Mouse (Mus musculus) heart, postnatal 0 days (tissue): ENCODE measurements around the gene Pcf11. TPM values are rescaled to one million over a fixed set of nuclear protein-coding genes. Genes with fewer than 3 reads are reported as not detected.

ENCODE experiments used
- ATAC-seq: fragments of 200-750 bp; cut with Nextera tagmentation; 2 replicates; pipeline ENCODE4 v1.8.0; 2017; ENCODE audit warnings: low read depth, moderate number of reproducible peaks, moderate library complexity; ENCODE audit not compliant: insufficient read depth
- DNase-seq: peaks from one replicate; pipeline ENCODE4 v3.0.0-alpha.2; 2016; ENCODE audit warnings: low spot score
- H3K27ac ChIP-seq: fragments of 300-500 bp; sonication (generic); 2 replicates; pipeline ENCODE4 v1.5.1; 2014; ENCODE audit warnings: low read depth, mild to moderate bottlenecking
- H3K27me3 ChIP-seq: fragments of 300-500 bp; sonication (generic); 2 replicates; pipeline ENCODE4 v1.6.1; 2014; ENCODE audit warnings: low read length, mixed read lengths; ENCODE audit not compliant: control insufficient read depth, insufficient read depth
- H3K36me3 ChIP-seq: fragments of 300-500 bp; sonication (generic); replicated peaks from 2 replicates; pipeline ENCODE4 v1.6.1; 2014; ENCODE audit warnings: low read length, mixed read lengths; ENCODE audit not compliant: control insufficient read depth, insufficient read depth
- H3K4me1 ChIP-seq: fragments of 300-500 bp; sonication (generic); 2 replicates; pipeline ENCODE4 v1.6.1; 2014; ENCODE audit warnings: antibody characterized with exemption; ENCODE audit not compliant: control insufficient read depth, insufficient read depth
- H3K4me2 ChIP-seq: fragments of 300-500 bp; sonication (generic); 2 replicates; pipeline ENCODE4 v1.6.1; 2014; ENCODE audit warnings: low read depth, mild to moderate bottlenecking, low read length, moderate library complexity
- H3K4me3 ChIP-seq: fragments of 300-500 bp; sonication (generic); 2 replicates; pipeline ENCODE4 v1.5.1; 2014; ENCODE audit warnings: low read depth, low read length
- H3K9ac ChIP-seq: fragments of 300-500 bp; sonication (generic); replicated peaks from 2 replicates; pipeline ENCODE4 v1.6.1; 2014; ENCODE audit warnings: low read depth, low read length, mixed read lengths
- H3K9me3 ChIP-seq: fragments of 300-500 bp; sonication (generic); replicated peaks from 2 replicates; pipeline ENCODE4 v1.6.1; 2016; ENCODE audit warnings: low read length; ENCODE audit not compliant: control insufficient read depth
- CTCF ChIP-seq: IDR thresholded peaks from 2 replicates; pipeline ENCODE4 v1.5.1; 2016; ENCODE audit warnings: antibody characterized with exemption, control low read depth, low read depth
- EP300 ChIP-seq: IDR thresholded peaks from 2 replicates; pipeline ENCODE4 v1.6.1; 2016; ENCODE audit warnings: antibody characterized with exemption, low read depth
- WGBS: fragments of 180-500 bp; shearing (Covaris S2); extraction: QIAGEN DNeasy Blood & Tissue Kit; methylation state at CpG from one replicate; pipeline ENCODE4 v1.1.7; 2014; 5-methylcytosine and 5-hydroxymethylcytosine counted together
- polyA plus RNA-seq: library from polyadenylated mRNA; unstranded; fragments of >200 nt; fragmentation: Nextera tagmentation; extraction: Ambion mirVana; gene quantifications from 2 replicates; pipeline ENCODE4 v1.2.1, GENCODE M21; 2015
- total RNA-seq: library from RNA; depleted of rRNA; stranded (reverse); fragments of >200 nt; gene quantifications from 2 replicates; pipeline ENCODE4 v1.2.3, GENCODE M21; 2014; ENCODE audit warnings: low replicate concordance

The Pcf11 gene
- total and polyA plus RNA-seq, 2 experiments from 2014 or later = 9.6 to 10.6 TPM

DNA sequence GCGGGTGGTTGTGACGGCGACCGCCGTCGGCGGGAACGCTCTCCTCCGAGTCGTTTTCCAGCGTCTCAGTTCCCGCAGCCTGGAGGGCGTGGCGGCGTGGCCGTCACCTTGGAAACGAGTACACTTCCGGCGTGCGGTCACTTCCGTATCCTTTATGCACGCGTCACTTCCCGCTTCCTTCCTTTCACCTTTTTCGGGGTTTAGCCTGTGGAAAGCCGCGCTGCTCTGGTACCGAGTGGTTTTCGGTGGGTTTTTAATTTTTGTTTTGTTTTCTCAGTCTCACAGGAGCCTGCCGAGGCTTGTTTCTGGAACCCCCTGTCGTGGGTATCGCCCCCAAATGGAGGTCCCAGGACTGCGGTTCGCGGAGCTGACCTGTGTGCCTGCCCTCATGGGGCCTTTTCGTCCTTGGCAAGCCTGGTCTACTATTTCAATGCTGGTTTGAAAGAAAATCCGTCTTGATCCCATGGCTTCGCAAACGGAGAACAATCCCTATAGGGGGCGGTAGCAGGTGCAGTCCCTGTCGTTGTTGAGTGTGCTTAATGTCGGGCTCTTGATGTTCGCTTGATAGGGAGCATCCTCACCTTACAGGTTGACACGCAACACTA is 32.6 kb downstream of the Pcf11 start, which contains the start of gene Ankrd42:
Gene Ankrd42, minus strand, starts transcription at position 122 of the 605 bp plus-strand sequence.
- no peak for TF ChIP-seq EP300
- peak; percentile 14; the same call in 1 of the 2 replicates for TF ChIP-seq CTCF
- ATAC-seq (peak; percentile 99), DNase-seq (peak; percentile 92)
- Histone ChIP-seq H3K27me3 (no peaks in the 10 kb centered on the region), H3K4me1 (peaks cover 16% of the 10 kb centered on the region), H3K4me2 (peak within 1 kb of the TSS; percentile 80), H3K9ac (peak within 1 kb of the TSS; percentile 71), H3K36me3 (peaks cover 14% of the 10 kb centered on the region; the same call in 1 of the 2 replicates), H3K4me3 (peak within 1 kb of the TSS; percentile 75), H3K9me3 (no peaks in the 10 kb centered on the region), H3K27ac (peak within 1 kb of the TSS; percentile 80)
- WGBS = under 1% methylated on average over 44 of the region's 44 CpGs

DNA sequence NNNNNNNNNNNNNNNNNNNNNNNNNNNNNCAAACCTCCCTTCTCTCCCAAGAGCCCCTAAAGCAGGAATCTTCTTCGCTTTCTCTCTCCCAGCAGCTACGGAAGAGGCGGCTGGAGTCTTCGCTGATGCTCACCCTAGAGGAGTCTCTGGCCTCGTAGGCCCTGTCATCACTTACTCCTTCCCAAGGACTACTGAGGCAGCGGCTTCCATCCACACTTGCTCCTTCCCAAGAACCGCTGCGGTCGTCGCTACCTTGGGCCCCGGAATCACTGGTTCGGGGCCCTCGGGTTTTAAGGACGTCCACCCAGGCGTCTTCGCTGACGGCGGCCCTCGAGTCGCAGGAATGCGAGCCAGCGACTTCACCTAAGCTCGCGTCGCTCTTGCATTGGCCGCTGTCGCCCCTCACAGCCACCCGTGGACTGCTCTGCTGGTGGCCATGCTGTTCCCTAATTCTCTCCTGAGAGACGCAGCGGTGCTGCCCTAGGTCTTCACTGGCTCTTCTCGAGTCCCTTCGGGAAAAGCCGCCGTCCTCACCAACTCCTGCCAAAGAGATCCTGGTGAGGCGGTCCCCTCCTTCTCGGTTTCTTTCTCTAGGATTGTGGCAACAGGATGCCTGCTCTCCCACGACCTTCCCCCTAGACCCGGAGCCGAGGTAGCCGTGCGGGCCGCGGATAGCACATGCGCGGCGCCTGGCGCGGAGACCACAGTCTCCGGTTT is 33.3 kb downstream of the Pcf11 start:
- Histone ChIP-seq H3K9ac (peak overlapping the region; percentile 36), H3K27me3 (no peaks in the 10 kb centered on the region), H3K27ac (no peak overlapping the region), H3K4me1 (peaks cover 16% of the 10 kb centered on the region), H3K9me3 (no peaks in the 10 kb centered on the region), H3K4me2 (peak overlapping the region; percentile 80), H3K4me3 (peak overlapping the region; percentile 75), H3K36me3 (peaks cover 14% of the 10 kb centered on the region; the same call in 1 of the 2 replicates)
- TF ChIP-seq EP300 (no peak), CTCF (no peak)
- no peak for DNase-seq
- peak; percentile 55 for ATAC-seq
- WGBS = 1% methylated on average over 49 of the region's 49 CpGs

DNA sequence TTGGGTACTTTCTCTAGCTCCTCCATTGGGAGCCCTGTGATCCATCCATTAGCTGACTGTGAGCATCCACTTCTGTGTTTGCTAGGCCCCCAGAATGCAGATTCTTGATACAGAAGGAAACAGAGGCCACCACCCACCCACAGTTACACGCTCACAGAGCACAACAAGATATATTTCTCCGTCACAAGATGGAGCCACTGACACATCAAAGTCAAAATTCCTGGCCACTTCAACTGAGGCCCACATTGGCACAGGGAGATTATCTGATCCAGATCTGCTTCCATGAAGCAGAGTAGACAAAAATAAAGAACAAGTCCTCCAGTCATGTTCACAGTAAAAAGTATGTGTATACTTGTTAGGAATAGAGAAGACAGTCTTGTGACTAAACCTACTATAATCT is 39.6 kb downstream of the Pcf11 start:
- Histone ChIP-seq H3K9me3 (no peaks in the 10 kb centered on the region), H3K27me3 (no peaks in the 10 kb centered on the region), H3K4me2 (no peak overlapping the region), H3K4me3 (no peak overlapping the region), H3K27ac (no peak overlapping the region), H3K36me3 (no peaks in the 10 kb centered on the region), H3K4me1 (no peaks in the 10 kb centered on the region), H3K9ac (no peak overlapping the region)
- DNase-seq (no peak), ATAC-seq (no peak)
- 24% methylated on average over 2 of the region's 2 CpGs for WGBS
- TF ChIP-seq EP300 (no peak), CTCF (peak; percentile 49)

DNA sequence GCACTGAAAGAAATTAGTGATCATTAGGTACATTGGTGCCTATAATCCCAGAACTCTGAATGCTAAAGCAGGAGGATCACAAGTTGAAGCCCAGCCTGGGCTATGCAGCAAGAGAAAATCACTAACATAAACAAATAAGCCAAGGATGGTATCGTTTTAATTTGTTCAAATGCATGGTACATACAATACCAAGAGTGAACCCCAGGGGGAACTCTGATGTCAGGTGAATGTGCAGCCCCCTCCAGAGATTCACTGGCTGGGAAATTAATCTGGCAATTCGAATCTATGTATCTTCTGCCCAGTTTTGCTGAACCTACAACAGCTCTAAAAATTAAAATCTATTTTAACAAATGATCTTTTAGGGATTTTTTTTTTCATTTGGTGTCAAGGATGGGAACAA is 45.2 kb downstream of the Pcf11 start:
- DNase-seq (no peak), ATAC-seq (no peak)
- H3K4me3 ChIP-seq = no peak overlapping the region
- WGBS = 41% methylated on average over 2 of the region's 2 CpGs
- no peaks in the 10 kb centered on the region for H3K9me3 ChIP-seq
- no peaks in the 10 kb centered on the region for H3K36me3 ChIP-seq
- no peak overlapping the region for H3K27ac ChIP-seq
- H3K9ac ChIP-seq = no peak overlapping the region
- no peaks in the 10 kb centered on the region for H3K4me1 ChIP-seq
- TF ChIP-seq CTCF = peak; percentile 26; the same call in 1 of the 2 replicates
- no peak for TF ChIP-seq EP300
- no peak overlapping the region for H3K4me2 ChIP-seq
- no peaks in the 10 kb centered on the region for H3K27me3 ChIP-seq

DNA sequence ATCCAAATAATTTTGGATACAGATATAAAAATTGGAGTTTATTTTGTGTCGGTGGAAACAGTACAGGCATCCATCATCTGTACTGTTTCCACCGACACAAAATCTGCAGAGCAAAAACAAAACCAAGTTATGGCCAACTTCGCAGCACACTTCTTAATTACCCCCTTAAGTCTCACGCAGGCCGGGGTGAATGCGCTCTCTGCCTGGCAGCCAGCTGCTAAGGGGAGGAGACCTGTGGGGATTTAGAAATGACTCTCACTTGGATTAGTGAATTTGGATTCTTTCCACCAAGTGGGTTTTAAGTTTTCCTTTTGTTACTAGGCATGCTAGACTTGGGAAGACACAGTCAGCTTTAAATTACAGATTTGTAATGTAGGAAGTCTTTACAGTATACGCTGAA is 58.9 kb downstream of the Pcf11 start:
- Histone ChIP-seq H3K4me1 (no peaks in the 10 kb centered on the region), H3K27ac (no peak overlapping the region), H3K27me3 (no peaks in the 10 kb centered on the region), H3K9me3 (no peaks in the 10 kb centered on the region), H3K4me3 (no peak overlapping the region), H3K4me2 (no peak overlapping the region), H3K36me3 (no peaks in the 10 kb centered on the region), H3K9ac (no peak overlapping the region)
- ATAC-seq (no peak), DNase-seq (no peak)
- TF ChIP-seq EP300 (no peak), CTCF (no peak)
- 78% methylated on average over 7 of the region's 7 CpGs for WGBS
